Mouse (Mus musculus): Measurements from ENCODE around the gene Ccl6. TPM values are rescaled to one million over a fixed set of nuclear protein-coding genes. Genes with fewer than 3 reads are reported as not detected.

Ccl6 gene
- total and polyA plus RNA-seq, 2 experiments from 2014 or later, result 5.1 TPM; not detected in 1

DNA sequence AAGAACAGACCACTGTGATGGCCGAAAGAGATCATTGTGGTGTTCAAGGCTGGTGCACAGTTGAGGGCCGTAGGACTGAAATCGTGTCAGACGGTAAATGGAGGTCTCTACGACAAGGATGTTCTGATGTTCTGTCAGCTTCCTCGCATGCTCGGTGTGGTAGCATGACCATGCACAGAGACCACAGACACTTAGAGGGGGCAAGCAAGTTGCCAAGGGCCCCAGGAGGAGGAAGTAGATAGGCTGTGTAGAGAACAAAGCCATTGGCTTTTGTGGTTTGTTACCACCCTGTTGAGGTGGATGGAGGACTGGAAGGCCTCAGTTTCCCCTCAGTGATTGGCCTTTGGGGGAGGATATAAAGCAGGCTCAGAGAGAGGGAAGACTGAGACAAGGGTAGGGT lies 23.6 kb downstream of the Ccl6 start:
- ATAC-seq (ENCODE audit: insufficient read depth, low read depth), result no peak
- Histone ChIP-seq H3K9ac (replicated peaks; ENCODE audit: low read depth, low read length) (no peak overlapping the region), H3K4me2 (ENCODE audit: low read depth, low read length) (no peak overlapping the region), H3K4me1 (ENCODE audit: control insufficient read depth, insufficient read depth) (no peaks in the 10 kb centered on the region), H3K4me3 (ENCODE audit: low read depth, low read length) (no peak overlapping the region), H3K27me3 (ENCODE audit: control insufficient read depth, insufficient read depth, low read length) (no peaks in the 10 kb centered on the region), H3K36me3 (replicated peaks; ENCODE audit: control insufficient read depth, insufficient read depth, low read length) (no peaks in the 10 kb centered on the region), H3K9me3 (replicated peaks; ENCODE audit: control insufficient read depth, low read length) (no peaks in the 10 kb centered on the region), H3K27ac (ENCODE audit: low read depth) (no peak overlapping the region)
- TF ChIP-seq CTCF (IDR thresholded peaks at IDR 0.05; ENCODE audit: low read depth), result no peak
- TF ChIP-seq EP300 (IDR thresholded peaks at IDR 0.05; ENCODE audit: low read depth), result no peak
- 88% methylated on average over 7 of the region's 7 CpGs for WGBS
- no peak for DNase-seq (ENCODE audit: low spot score)

DNA sequence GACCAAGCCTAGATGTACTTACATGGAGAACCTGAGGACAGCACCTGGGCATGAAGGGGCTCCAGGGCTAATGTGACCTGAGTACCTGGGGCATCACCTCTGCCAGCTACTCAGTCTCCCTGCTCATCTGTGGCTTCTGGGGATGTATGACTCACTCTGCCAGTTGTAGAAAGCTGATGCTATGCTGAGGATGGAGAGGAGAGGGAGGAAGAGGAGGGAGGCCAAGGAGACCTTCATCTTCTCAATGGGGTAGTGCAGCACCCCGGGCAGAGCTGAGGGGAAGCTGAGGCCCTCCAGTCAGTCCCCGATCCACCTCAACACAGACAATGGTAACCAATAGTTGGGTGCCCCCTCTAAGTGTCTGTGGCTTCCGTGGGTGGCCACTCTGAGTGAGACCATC lies 24.1 kb downstream of the Ccl6 start:
- TF ChIP-seq EP300 (IDR thresholded peaks at IDR 0.05; ENCODE audit: low read depth) (no peak), CTCF (IDR thresholded peaks at IDR 0.05; ENCODE audit: low read depth) (no peak)
- Histone ChIP-seq H3K4me2 (ENCODE audit: low read depth, low read length) (no peak overlapping the region), H3K4me3 (ENCODE audit: low read depth, low read length) (no peak overlapping the region), H3K36me3 (replicated peaks; ENCODE audit: control insufficient read depth, insufficient read depth, low read length) (no peaks in the 10 kb centered on the region), H3K9me3 (replicated peaks; ENCODE audit: control insufficient read depth, low read length) (no peaks in the 10 kb centered on the region), H3K27ac (ENCODE audit: low read depth) (no peak overlapping the region), H3K4me1 (ENCODE audit: control insufficient read depth, insufficient read depth) (no peaks in the 10 kb centered on the region), H3K27me3 (ENCODE audit: control insufficient read depth, insufficient read depth, low read length) (no peaks in the 10 kb centered on the region), H3K9ac (replicated peaks; ENCODE audit: low read depth, low read length) (no peak overlapping the region)
- 89% methylated on average over 3 of the region's 3 CpGs for WGBS
- ATAC-seq (ENCODE audit: insufficient read depth, low read depth) (no peak), DNase-seq (ENCODE audit: low spot score) (no peak)

DNA sequence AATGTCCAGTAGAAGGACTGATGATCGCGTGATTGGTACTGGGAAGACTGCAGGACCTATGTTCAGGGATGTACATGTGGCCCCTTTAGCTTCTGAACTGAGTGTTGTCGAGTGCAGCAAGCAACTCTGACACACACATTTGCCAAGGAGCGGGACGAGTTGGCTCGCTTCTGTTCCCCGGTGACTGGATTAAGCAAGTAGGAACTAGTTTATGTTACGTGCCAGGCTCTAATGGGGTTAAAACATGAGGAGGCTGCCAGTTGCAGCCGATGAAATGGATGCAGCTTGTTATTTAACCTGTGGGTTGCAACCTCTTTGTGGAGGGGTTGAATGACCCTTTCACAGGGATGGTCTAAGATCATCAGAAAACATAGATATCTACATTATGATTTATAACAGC lies 24.8 kb downstream of the Ccl6 start:
- DNase-seq (ENCODE audit: low spot score) (no peak), ATAC-seq (ENCODE audit: insufficient read depth, low read depth) (no peak)
- Histone ChIP-seq H3K9me3 (replicated peaks; ENCODE audit: control insufficient read depth, low read length) (no peaks in the 10 kb centered on the region), H3K4me1 (ENCODE audit: control insufficient read depth, insufficient read depth) (no peaks in the 10 kb centered on the region), H3K4me3 (ENCODE audit: low read depth, low read length) (no peak overlapping the region), H3K4me2 (ENCODE audit: low read depth, low read length) (no peak overlapping the region), H3K9ac (replicated peaks; ENCODE audit: low read depth, low read length) (no peak overlapping the region), H3K27ac (ENCODE audit: low read depth) (no peak overlapping the region), H3K36me3 (replicated peaks; ENCODE audit: control insufficient read depth, insufficient read depth, low read length) (no peaks in the 10 kb centered on the region), H3K27me3 (ENCODE audit: control insufficient read depth, insufficient read depth, low read length) (no peaks in the 10 kb centered on the region)
- no peak for TF ChIP-seq CTCF (IDR thresholded peaks at IDR 0.05; ENCODE audit: low read depth)
- TF ChIP-seq EP300 (IDR thresholded peaks at IDR 0.05; ENCODE audit: low read depth), result no peak
- 80% methylated on average over 9 of the region's 9 CpGs for WGBS

DNA sequence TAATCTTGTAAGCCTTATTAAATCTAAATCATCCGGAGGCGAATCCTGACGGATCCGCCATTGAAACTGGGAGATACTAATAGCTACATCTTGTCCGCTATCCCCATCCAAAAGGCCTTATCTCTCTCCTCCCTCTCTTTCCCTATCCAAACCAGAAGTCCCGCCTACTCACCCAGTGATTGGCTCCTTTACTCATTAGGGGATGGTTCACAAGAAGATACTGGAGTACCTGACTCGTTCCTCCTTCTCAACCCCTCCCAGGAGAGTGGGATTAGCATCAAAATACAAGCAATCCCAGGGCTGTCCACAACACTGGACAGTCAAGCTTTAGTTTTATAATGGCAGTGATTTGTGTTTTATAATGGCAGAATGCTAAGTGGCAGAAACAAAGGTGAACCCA lies 25.6 kb downstream of the Ccl6 start:
- ATAC-seq (ENCODE audit: insufficient read depth, low read depth), result no peak
- Histone ChIP-seq H3K4me3 (ENCODE audit: low read depth, low read length) (no peak overlapping the region), H3K9ac (replicated peaks; ENCODE audit: low read depth, low read length) (no peak overlapping the region), H3K36me3 (replicated peaks; ENCODE audit: control insufficient read depth, insufficient read depth, low read length) (no peaks in the 10 kb centered on the region), H3K4me1 (ENCODE audit: control insufficient read depth, insufficient read depth) (no peaks in the 10 kb centered on the region), H3K27me3 (ENCODE audit: control insufficient read depth, insufficient read depth, low read length) (no peaks in the 10 kb centered on the region), H3K4me2 (ENCODE audit: low read depth, low read length) (no peak overlapping the region), H3K9me3 (replicated peaks; ENCODE audit: control insufficient read depth, low read length) (no peaks in the 10 kb centered on the region), H3K27ac (ENCODE audit: low read depth) (no peak overlapping the region)
- TF ChIP-seq CTCF (IDR thresholded peaks at IDR 0.05; ENCODE audit: low read depth) (no peak), EP300 (IDR thresholded peaks at IDR 0.05; ENCODE audit: low read depth) (no peak)
- DNase-seq (ENCODE audit: low spot score), result no peak
- 54% methylated on average over 7 of the region's 7 CpGs for WGBS

DNA sequence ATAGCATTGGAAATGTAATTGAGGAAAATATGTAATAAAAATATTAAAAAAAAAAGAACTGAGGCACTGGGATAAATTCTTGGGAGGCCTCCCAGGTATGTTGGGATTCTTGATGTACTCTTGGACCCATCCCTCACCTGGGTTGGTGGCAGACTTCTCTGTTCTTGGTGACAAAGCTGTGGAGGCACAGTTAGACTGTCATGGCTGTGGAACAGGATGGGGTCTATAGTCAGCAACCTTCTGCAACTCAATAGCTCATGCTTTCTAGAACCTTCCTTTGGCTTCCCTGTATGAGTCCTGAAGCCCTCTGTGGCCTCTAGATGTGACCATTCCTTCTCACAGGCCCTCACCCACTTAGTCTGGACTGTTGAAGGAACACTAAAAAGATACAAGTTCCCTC lies 26.3 kb downstream of the Ccl6 start:
- Histone ChIP-seq H3K4me2 (ENCODE audit: low read depth, low read length) (no peak overlapping the region), H3K4me3 (ENCODE audit: low read depth, low read length) (no peak overlapping the region), H3K9ac (replicated peaks; ENCODE audit: low read depth, low read length) (no peak overlapping the region), H3K4me1 (ENCODE audit: control insufficient read depth, insufficient read depth) (no peaks in the 10 kb centered on the region), H3K9me3 (replicated peaks; ENCODE audit: control insufficient read depth, low read length) (no peaks in the 10 kb centered on the region), H3K36me3 (replicated peaks; ENCODE audit: control insufficient read depth, insufficient read depth, low read length) (no peaks in the 10 kb centered on the region), H3K27me3 (ENCODE audit: control insufficient read depth, insufficient read depth, low read length) (no peaks in the 10 kb centered on the region), H3K27ac (ENCODE audit: low read depth) (no peak overlapping the region)
- ATAC-seq (ENCODE audit: insufficient read depth, low read depth) (no peak), DNase-seq (ENCODE audit: low spot score) (no peak)
- no peak for TF ChIP-seq EP300 (IDR thresholded peaks at IDR 0.05; ENCODE audit: low read depth)
- TF ChIP-seq CTCF (IDR thresholded peaks at IDR 0.05; ENCODE audit: low read depth), result no peak

DNA sequence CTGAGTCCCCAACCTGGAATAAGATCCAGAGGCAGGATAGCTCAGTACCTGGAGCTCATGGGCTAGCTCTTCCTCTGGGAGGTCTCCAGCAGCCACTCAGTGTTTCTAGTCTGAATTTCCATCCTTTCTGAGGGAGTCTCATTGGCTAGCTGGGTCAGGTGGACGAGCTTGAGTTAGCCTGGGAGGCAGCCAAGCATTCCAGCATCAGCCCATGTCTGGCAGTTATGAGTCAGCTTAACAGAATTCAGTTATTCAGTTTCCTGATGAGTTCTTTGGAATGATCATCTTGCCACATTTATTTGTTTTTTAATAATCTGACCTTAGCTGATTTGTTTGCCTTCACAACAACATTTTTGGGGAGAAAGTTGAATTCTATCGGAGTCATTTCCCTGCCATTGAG lies 29.1 kb downstream of the Ccl6 start:
- Histone ChIP-seq H3K4me2 (ENCODE audit: low read depth, low read length) (no peak overlapping the region), H3K4me3 (ENCODE audit: low read depth, low read length) (no peak overlapping the region), H3K27me3 (ENCODE audit: control insufficient read depth, insufficient read depth, low read length) (no peaks in the 10 kb centered on the region), H3K36me3 (replicated peaks; ENCODE audit: control insufficient read depth, insufficient read depth, low read length) (no peaks in the 10 kb centered on the region), H3K4me1 (ENCODE audit: control insufficient read depth, insufficient read depth) (no peaks in the 10 kb centered on the region), H3K27ac (ENCODE audit: low read depth) (no peak overlapping the region), H3K9ac (replicated peaks; ENCODE audit: low read depth, low read length) (no peak overlapping the region), H3K9me3 (replicated peaks; ENCODE audit: control insufficient read depth, low read length) (no peaks in the 10 kb centered on the region)
- ATAC-seq (ENCODE audit: insufficient read depth, low read depth), result no peak
- TF ChIP-seq CTCF (IDR thresholded peaks at IDR 0.05; ENCODE audit: low read depth) (no peak), EP300 (IDR thresholded peaks at IDR 0.05; ENCODE audit: low read depth) (no peak)
- WGBS, result 50% methylated on average over 2 of the region's 2 CpGs
- peak; percentile 66 for DNase-seq (ENCODE audit: low spot score)

All from heart, postnatal 0 days (tissue).